Mouse (Mus musculus): Measurements from ENCODE around the gene Fbxo39.
"Not testable (repeated sequence)": the region's sequence is repeated elsewhere in the genome, so short reads cannot be mapped to it uniquely, and the experiment has no call there.

Gene Fbxo39

GRCm38 (mm10) chr11:72318026-72318425 lies 3.8 kb downstream of the Fbxo39 start:
- DNase-seq: no peak

GRCm38 (mm10) chr11:72324431-72324830 lies 10.2 kb downstream of the Fbxo39 start:
- no peak for DNase-seq

GRCm38 (mm10) chr11:72325701-72326100 lies 11.5 kb downstream of the Fbxo39 start:
- DNase-seq: no peak

- no peak for DNase-seq
These were observed 18.9 kb downstream of the Fbxo39 start for GRCm38 (mm10) chr11:72332951-72333667.

- no peak for DNase-seq
These were observed 20.4 kb downstream of the Fbxo39 start for GRCm38 (mm10) chr11:72334653-72335052.

GRCm38 (mm10) chr11:72336726-72337125 lies 22.5 kb downstream of the Fbxo39 start:
- DNase-seq: no peak

- no peak for DNase-seq
These were observed 24.2 kb downstream of the Fbxo39 start for GRCm38 (mm10) chr11:72338437-72338871.

- DNase-seq: no peak
These were observed 25.5 kb downstream of the Fbxo39 start for GRCm38 (mm10) chr11:72339716-72340115.

GRCm38 (mm10) chr11:72342549-72343237 lies 28.4 kb downstream of the Fbxo39 start:
- peak; percentile 49 for DNase-seq

GRCm38 (mm10) chr11:72343238-72343625 lies 29.0 kb downstream of the Fbxo39 start:
- DNase-seq: not testable (repeated sequence)

- DNase-seq: no peak
These were observed 29.7 kb downstream of the Fbxo39 start for GRCm38 (mm10) chr11:72343904-72344303.

GRCm38 (mm10) chr11:72344486-72344885 lies 30.2 kb downstream of the Fbxo39 start:
- no peak for DNase-seq

- no peak for DNase-seq
These were observed 34.3 kb downstream of the Fbxo39 start for GRCm38 (mm10) chr11:72348563-72348962.

GRCm38 (mm10) chr11:72349016-72349415 lies 34.8 kb downstream of the Fbxo39 start:
- peak; percentile 80 for DNase-seq

GRCm38 (mm10) chr11:72349652-72350051 lies 35.4 kb downstream of the Fbxo39 start:
- no peak for DNase-seq

GRCm38 (mm10) chr11:72352272-72352671 lies 38.0 kb downstream of the Fbxo39 start:
- DNase-seq: no peak

- DNase-seq: no peak
These were observed 38.9 kb downstream of the Fbxo39 start for GRCm38 (mm10) chr11:72353186-72353585.

GRCm38 (mm10) chr11:72354971-72355728 lies 40.9 kb downstream of the Fbxo39 start:
- DNase-seq: no peak

- peak; percentile 48 for DNase-seq
These were observed 47.4 kb downstream of the Fbxo39 start for GRCm38 (mm10) chr11:72361385-72362346.

- no peak for DNase-seq
These were observed 48.1 kb downstream of the Fbxo39 start, which contains the start of gene Tekt1 for GRCm38 (mm10) chr11:72362347-72362741. Tekt1 (minus strand) TSS chr11:72362442.

GRCm38 (mm10) chr11:72363523-72364240 lies 49.4 kb downstream of the Fbxo39 start:
- DNase-seq: no peak

GRCm38 (mm10) chr11:72364526-72364925 lies 50.3 kb downstream of the Fbxo39 start:
- DNase-seq: no peak
